Mouse (Mus musculus) kidney, adult 18-20 months (tissue): ENCODE data around the gene Pdlim4.

Source experiments
- DNase-seq: peaks from one replicate; pipeline ENCODE4 v3.0.0; 2021

Pdlim4 gene

GRCm38 (mm10) chr11:54068520-54069371, at the start of gene Pdlim4:
Pdlim4 (minus strand) TSS chr11:54069014.
- DNase-seq: no peak

GRCm38 (mm10) chr11:54117096-54117495, 48.3 kb upstream of the Pdlim4 start:
- DNase-seq: no peak

GRCm38 (mm10) chr11:54116406-54116805, 47.6 kb upstream of the Pdlim4 start:
- no peak for DNase-seq

GRCm38 (mm10) chr11:54115911-54116310, 47.1 kb upstream of the Pdlim4 start:
- DNase-seq: no peak

- DNase-seq: no peak
These were observed 46.5 kb upstream of the Pdlim4 start for GRCm38 (mm10) chr11:54115301-54115700.

- DNase-seq: no peak
These were observed 45.9 kb upstream of the Pdlim4 start for GRCm38 (mm10) chr11:54114746-54115145.

- no peak for DNase-seq
These were observed 44.5 kb upstream of the Pdlim4 start for GRCm38 (mm10) chr11:54113352-54113751.

GRCm38 (mm10) chr11:54112920-54113319, 44.1 kb upstream of the Pdlim4 start:
- DNase-seq: peak; percentile 94

- peak; percentile 85 for DNase-seq
These were observed 43.3 kb upstream of the Pdlim4 start for GRCm38 (mm10) chr11:54111976-54112741.

GRCm38 (mm10) chr11:54111291-54111690, 42.5 kb upstream of the Pdlim4 start:
- DNase-seq: no peak

- DNase-seq: peak; percentile 63
These were observed 40.1 kb upstream of the Pdlim4 start for GRCm38 (mm10) chr11:54108894-54109293.

- no peak for DNase-seq
These were observed 39.3 kb upstream of the Pdlim4 start for GRCm38 (mm10) chr11:54108131-54108530.

GRCm38 (mm10) chr11:54107239-54107638, 38.4 kb upstream of the Pdlim4 start:
- DNase-seq: no peak

- DNase-seq: peak; percentile 77
These were observed 37.9 kb upstream of the Pdlim4 start for GRCm38 (mm10) chr11:54106676-54107075.

GRCm38 (mm10) chr11:54105011-54105410, 36.2 kb upstream of the Pdlim4 start:
- DNase-seq: no peak

GRCm38 (mm10) chr11:54102706-54103449, 34.1 kb upstream of the Pdlim4 start:
- DNase-seq: no peak

- DNase-seq: no peak
These were observed 32.9 kb upstream of the Pdlim4 start for GRCm38 (mm10) chr11:54101701-54102100.

- DNase-seq: peak; percentile 86
These were observed 32.1 kb upstream of the Pdlim4 start for GRCm38 (mm10) chr11:54100692-54101591.

- no peak for DNase-seq
These were observed 31.4 kb upstream of the Pdlim4 start, which contains the start of gene P4ha2 for GRCm38 (mm10) chr11:54100045-54100691. P4ha2 (plus strand) TSS chr11:54100095.

- peak; percentile 61 for DNase-seq
These were observed 24.2 kb upstream of the Pdlim4 start for GRCm38 (mm10) chr11:54093000-54093399.

- no peak for DNase-seq
These were observed 23.4 kb upstream of the Pdlim4 start for GRCm38 (mm10) chr11:54092188-54092587.
